Mouse (Mus musculus): Measurements from ENCODE around the gene Abhd16a.

GRCm38 (mm10) chr17:35127017-35127416, 38.0 kb downstream of the Abhd16a start:
- TF ChIP-seq CTCF (IDR thresholded peaks at IDR 0.05; ENCODE audit: extremely low read depth, insufficient read depth, insufficient read length, insufficient replicate concordance) (no peak), POLR2A (IDR thresholded peaks at IDR 0.05; ENCODE audit: low read depth, low read length) (no peak)
